Mouse (Mus musculus) spleen, postnatal 4 days (tissue): Measurements from ENCODE around the gene Eif3a.

ENCODE experiments used
- DNase-seq, 2 experiments: peaks; one replicate each; pipeline ENCODE4 v3.0.0; 2022; ENCODE audit warnings: low spot score in 2 of 2

Eif3a gene

DNA sequence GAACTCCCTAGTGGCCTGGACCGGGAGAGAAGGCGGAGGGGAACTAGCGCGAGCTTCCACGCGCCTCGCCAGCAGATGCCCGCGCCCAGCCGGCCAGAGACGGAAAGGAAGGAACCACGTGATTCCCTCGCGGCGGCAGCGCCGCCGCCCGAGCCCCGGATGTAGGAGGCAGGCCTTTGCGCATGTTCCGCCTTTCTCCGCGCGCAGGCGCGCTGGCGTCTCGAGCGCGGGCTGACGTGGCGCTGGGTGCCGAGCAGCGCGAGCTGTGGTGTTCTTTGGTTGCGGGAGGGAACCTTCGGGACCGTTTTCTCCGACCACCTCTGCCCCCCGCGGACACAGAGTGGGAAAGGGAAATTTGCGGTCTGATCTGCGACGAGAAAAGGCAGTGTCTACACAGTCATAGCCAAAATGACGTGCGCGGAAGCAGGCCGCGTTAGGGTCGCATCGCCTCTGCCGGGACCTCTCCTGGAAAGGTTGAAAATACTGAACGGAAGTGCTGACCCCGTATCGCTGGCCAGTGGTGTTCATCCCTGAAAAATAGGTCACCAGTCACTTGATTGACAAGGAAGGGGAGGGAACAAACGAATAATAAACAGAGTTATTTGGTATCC, at the start of gene Eif3a:
Gene Eif3a, minus strand, starts transcription at position 108 of the 611 bp plus-strand sequence.
- peak; percentile 94 to 97 for DNase-seq

DNA sequence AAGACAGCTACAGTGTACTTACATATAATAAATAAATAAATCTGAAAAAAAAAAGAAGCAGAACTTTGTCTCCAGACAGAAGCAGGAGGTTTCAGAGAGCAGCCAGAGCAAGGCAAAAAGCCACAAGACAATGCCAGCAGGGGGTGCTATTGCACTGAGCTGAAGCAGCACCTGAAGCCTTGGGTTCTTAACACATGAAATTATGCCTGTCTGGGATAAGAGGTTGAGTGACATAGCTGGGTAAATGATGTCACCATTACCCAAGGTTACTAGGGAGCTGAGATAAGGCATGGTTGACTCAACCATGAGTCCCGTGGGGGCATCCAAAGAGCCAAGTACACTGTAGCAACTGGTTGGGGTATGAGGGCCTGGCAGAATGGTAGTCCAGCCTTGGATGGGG, 47.3 kb upstream of the Eif3a start:
- peak; percentile 81 to 94 for DNase-seq

DNA sequence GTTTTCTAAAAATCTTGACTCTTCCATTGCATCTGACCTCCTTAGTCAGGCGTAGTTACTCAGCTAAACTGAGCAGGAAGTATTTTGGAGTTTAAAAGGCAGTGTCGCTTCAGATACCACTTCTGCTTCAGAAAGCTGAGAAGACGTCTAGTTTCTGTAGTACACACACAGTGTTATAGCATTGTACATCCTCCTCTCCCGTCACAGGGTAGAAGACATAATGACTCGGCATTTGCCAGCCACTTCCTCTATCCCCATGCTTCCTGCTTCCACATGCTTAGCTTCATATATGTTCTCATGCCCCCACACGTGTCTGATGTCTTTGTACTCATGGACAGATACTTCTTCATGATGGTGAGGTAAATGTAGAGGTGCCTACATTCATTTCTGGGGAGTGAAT, 28.2 kb upstream of the Eif3a start:
- DNase-seq, result no peak

DNA sequence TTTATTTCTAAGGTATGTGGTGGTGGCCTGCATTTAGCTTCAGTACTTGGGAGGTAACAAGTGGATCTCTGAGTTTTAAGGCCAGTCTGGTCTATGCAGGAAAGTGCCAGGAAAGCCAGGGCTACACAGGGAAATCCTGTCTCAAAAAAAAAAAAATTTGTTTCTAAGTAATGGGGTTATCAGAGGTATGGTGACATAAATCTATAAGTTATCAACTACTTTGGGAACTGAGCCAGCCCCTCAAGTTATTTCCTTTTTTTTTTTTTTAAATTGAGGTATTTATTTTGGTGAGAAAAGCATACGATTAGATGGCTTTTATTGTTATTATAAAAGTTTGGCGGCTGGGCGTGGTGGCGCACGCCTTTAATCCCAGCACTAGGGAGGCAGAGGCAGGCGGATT, 22.7 kb upstream of the Eif3a start:
- DNase-seq, result no peak

DNA sequence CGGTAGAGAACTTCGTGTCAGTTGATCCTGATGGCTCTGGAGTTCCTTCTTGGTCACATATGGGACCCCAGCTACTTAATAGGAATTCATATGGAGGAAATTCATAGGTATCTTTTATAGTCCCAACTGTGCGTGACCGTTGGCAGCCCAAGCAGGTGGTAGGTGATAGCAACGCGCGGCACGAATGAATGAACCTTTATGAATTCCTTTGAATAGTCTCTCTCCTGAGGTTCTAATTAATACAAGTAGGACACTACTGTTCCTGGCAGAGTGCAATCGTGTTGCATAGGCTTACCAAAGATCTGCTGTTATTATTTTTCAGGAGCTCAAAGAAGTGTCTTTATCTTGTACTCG, 21.6 kb upstream of the Eif3a start:
- no peak for DNase-seq

DNA sequence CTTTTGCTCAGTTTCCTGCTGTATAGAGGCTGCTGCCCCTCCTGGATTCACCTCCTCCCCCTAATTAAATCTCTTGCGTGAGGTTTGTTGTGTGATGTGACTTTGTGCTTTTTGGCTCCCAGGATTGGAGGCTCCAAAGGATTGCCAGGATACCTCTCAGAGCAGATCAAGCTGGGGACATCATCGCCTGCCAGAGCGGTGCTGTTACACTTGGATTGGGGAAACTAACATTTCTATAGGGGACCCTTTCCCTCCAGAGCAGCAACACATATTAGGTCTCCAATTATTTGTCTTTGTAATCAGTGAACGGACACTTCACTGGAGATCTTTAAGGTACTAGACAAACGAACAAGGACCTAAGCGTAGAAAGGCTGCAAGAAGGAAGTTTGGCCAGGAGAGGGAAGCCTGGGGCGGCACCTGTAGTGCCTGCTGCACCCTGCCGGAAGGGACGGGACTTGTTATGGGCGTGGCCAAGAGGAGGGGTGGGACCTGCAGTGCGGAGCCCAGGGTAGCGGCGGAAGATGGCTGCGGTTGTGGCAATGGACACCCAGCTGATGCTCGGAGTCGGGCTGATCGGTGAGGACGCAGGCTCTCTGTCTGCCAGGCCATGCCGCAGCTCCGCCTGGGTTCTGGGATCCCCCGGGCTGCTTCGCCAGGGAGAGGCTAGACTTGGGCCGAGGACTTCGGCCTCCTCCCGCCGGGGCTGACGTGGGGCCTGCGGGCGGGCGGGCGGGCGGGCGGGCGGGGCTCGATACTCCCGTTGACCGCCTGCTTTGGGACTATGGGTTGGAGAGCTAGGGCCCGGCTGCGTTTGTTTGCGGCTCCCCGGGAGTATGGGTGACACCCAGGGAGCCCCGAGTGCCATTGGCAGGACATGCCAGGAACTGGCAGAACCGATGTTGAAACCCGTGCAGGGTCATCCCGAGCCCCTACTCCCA, 20.9 kb upstream of the Eif3a start, which contains the start of gene Fam45a:
Gene Fam45a, plus strand, starts transcription at position 488 of the 938 bp plus-strand sequence.
- peak; percentile 94 to 95 for DNase-seq

DNA sequence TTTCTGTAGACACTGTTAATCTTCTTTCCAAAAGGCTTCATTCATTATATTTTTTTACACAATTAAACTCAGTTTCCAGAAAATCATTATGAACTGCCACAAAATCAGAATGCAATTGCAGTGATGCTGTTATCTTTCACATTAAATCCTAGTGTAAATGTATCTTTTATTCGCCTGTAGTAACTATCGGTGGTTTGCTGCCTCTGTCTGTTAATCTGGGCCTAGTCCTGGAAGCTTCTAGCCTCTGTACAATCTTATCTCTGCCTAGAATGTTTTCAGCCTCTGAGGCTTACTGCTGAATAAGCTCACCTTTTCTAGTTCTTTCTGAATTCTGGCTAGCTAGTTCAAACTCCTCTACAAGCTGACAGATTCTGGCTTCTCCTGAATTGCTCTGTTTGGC, 19.5 kb upstream of the Eif3a start:
- DNase-seq, result no peak

DNA sequence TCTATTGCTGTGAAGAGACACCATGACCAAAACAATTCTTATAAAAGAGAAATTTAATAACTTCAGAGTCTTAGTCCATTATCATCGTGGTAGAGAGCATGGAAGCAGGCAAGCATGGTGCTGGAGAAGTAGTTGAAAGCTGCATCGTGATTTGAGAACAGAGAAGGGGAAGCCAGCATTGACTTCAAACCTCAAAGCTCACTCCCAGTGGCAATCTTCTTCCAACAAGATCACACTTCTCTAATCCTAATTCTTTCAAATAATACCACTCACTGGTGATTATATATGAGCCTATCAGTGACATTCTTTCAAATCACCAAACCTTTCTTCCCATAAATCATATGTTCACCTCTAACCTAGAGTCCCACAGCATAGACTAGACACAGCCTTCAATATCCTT, 14.4 kb upstream of the Eif3a start:
- no peak for DNase-seq

DNA sequence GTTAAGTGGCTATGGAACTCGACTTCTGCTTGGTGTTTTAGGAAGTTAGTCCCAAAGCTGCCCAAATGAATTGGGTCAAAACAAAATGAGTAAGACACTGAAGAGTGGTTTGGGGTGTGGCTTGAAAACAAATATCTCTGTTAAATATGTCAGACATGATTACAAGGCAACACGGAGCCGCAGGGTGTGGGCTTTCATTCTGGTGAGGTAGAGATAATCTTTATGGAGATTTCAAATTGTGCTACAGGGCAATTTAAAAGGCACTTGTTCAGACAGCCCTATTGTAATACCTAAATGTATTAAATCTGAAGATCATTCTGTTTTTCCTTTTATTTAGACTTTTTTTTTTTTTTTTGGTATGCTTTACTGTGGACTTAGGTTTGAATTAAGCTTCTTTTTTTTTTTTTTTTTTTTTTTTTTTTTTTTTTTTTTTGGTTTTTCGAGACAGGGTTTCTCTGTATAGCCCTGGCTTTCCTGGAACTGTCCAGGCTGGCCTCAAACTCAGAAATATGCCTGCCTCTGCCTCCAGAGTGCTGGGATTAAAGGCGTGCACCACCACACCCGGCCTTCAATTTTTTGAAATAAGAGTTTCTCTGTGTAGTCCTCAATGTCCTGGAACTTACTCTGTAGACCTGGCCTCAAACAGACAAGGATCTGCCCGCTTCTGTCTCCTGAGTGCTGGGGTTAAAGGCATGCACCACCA, 9.6 kb upstream of the Eif3a start:
- DNase-seq, result peak in 1 of 2 experiments; percentile 35

DNA sequence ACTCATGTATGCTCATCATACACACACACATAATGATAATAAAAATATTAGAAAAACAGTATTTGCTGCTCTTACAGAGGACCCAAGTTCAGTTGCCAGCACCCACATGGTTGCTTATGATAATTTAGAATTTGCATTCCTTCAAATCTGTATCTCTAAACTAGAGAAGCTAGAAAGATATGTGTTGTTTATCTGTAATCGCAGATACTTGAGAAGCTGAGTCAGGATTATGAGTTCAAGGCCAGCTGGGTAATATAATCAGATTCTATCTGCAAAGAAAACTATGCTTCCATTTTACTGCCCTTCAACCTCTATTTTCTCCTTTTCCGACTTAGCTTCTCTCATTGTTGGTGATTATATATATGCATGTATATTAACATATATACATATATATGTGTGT, 7.0 kb upstream of the Eif3a start:
- no peak for DNase-seq

DNA sequence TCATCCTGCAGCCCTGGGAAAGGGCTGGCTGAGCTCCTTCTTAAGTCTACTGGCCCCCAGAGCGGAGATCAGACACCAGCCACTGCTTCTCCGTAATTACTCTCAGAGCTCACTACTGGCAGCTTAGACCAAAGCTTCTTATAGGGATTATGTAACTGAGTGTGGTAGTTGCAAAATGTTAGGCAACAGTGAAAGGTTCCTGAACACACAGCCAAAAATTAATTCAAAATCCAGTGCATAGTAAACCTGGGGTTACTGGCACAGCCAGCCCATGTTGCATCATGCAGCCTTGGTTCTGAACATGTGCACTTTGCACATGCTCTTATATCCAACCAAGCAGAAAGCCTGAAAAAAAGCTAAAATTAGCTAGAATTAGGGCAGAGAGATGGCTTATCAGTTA, 4.8 kb upstream of the Eif3a start:
- no peak for DNase-seq

DNA sequence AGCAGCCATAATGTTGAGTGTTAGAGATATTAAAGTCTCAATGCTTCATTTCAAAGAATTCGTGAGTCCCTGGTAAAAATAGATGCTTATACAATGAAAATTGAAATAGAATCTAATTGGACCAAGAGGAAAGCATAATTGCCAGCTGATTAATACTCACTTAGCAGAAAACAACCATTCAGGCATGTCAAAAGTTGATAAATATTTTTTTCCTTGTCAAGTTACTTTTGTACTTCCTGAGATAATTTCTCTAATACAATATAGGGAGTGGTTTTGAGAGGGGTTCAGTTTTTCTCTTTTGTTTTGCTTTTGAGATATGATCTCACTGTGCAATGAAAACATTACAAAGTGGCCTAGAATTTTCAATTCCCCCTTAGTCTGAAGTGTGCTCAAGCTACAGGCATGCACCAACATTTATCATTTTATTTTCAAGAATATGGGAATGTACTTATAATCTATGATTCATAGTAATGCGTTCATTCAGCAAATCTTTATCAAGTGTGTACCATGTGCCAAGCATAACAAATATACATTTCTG, 2.8 kb upstream of the Eif3a start:
- DNase-seq, result no peak

DNA sequence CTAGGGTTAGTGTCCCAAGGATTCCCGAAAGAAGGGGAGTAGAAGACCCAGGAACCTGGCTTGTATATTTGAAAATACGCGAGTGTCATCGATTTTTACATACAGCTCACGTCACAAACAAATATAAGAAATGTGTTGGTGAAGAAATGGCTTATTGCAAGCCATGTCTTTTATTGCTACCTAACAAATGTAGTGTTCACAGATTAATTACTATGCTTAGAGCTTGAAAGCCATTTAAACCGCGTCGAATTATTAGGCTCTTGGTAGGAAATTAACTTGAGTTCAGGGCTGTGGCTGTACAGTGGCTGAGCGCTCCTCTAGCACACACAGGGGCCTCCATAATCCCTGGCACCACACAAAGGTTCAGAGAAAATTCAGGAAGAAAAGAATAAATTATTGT, 706 bp upstream of the Eif3a start:
- DNase-seq, result no peak

DNA sequence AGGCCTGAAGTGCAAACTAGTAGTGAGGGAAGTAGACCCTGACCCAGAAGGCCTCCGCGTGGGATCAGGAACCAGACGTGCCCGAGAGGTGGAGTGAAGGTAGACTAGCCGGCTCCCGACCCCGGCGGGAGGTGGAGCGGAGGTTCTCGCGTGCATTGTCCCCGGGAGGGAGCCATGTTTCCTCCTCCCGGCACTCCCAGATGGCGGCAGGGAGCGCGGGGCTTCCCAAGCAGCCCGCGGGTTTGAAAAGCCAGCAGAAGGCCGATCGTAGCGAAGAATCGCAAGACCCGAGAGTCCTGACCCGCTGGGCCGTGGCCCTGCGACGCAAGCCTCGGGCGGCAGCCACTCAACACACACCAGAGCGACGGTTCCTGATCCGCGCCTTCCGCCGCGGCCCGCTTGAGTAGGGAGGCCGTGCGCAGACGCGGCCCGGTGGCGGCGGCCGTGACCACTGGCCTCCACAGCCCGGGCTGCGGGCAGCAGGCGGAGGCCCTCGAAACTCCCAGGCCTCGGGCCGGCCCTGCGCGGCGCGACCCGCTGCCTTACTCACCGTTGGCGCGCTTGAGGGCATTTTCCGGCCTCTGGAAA, 445 bp downstream of the Eif3a start:
- DNase-seq, result peak; percentile 53 to 86

DNA sequence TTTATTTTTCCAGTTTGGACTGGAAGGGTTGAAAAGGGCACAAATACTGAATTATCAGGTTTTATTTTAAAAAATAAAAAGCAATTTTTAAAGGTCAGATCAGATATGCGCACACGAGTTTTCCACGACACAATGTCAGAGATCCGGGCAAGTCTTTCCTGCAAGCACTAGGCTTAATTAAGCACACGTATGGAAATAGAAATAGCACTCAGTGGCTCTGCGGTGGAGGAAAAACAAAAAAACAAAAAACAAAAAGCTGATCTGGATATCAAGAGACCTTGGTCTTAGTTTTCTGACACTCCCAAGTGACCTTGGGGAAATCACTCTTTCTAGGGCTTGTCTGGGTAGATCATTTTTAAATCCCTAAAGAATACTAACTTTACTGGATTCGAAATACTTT, 1.0 kb downstream of the Eif3a start:
- DNase-seq, result no peak

DNA sequence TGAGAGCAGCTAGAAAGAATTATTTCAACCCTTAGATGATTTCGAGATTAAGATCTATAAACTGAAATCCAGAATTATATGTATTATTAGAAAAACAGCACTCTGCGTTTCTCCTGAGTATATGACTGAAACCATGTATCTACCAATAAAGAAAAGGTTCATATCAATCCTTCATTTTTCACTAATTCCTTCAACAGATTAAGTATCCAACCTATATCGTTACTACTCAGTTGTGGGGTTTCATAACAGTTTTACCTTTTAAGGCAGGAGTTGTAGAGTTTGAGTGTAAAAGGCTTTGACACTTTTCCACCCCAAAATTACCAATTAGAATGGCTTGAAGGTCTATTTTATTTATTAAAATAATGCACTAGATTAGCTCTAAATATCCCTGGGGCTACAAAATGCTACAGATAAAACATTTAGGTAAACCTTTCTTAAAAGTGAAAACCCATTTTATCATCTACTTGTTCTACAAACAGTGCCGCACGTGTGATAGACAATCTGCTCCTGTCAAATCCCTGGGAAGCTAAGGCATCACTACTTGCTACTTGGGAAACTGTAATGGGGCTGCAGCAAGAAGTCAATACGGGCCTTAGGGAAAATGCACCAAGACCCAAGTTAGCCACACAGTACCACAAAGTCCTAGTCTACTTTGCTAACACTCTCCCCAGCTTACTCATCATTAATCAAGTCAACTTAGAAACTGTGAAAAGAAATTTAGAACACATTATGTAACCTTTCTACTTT, 2.1 kb downstream of the Eif3a start:
- no peak for DNase-seq

DNA sequence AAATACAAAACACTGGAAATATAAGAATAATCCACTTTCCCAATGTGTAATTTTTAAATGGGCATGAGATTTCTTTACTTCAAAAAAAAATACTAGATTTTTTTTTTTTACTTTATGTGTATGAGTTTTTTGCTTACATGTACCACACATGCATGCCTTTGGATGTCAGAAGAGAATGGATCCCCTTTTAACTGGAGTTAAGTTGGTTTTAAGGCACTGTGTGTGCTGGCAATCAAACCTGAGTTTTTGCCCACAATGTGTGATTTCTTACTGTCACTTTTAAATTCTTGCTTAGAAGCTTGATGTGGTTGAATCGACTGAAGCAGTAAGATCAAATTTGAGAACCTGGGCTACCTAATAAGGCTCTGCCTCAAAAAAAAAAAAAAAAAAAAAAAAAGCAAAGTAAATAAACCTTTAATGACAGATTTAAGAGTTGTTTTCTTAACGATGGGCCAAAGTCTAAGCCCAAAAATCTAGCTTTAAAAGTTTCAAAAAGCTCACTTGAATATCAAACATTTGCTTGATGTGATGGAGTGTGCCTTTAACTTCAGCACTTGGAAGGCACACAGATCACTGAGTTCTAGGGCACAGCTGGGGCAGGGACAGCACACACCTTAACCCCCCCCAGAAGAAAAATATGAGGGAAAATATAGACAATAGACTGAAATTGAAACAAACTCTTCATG, 2.9 kb downstream of the Eif3a start:
- DNase-seq, result no peak

DNA sequence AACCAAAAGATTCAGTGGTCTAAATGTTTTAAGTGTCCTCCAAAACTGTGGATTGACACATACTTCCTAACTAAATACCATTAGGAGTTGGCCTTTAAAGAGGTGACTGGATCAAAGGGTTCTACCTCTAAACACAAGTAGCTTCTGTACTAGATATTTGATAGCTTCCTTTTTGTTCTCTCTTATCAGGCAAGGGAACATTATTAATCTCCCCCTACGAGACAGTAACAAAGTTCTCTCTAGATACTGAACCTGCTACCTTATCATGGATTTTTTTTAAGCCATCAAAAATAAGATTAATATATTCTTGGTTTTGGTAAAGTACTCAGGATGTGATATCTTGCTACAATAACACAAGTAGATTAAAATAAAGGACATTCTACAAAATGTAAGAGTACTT, 5.7 kb downstream of the Eif3a start:
- DNase-seq, result no peak

DNA sequence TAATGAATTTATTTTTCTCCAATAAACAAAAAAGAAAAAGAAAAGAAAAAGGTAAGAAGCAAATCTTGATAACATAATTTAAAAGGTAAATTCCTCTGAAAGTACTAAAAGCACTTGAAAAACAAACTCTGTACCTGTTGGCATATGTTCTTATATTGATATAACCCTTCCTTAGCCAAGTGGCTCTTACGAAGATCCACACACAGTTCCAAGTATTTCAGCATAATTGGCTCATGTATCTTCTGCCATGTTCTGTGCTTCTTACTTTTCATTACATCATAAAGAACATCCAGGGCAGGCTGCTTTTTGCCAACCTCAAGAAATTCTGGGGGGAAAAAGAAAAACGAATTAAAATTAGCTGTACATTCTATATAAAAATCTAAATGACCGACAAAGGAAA, 8.4 kb downstream of the Eif3a start:
- DNase-seq, result no peak

DNA sequence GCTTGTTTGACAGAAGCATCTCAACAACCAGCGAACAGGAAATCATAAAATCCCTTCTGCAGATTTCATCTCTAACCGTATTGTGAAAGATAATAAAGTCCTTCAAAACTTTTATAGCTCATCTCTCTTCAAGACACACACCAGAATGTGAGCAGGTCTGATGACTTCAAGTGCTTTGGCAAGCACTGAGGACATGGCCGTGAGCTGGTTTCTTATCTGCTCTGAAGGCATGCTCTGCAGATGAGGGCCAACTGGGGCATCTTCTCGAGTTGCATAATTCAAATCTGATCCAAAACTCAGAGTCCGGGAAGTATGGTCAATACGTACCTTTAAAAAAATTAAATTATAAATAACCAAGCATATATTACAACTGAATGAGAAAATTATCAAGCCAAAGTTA, 17.1 kb downstream of the Eif3a start:
- no peak for DNase-seq
